Mouse (Mus musculus) lung, embryonic 15.5 days (tissue): ENCODE results near the gene Mpdu1. TPM values are rescaled to one million over a fixed set of nuclear protein-coding genes. Genes with fewer than 3 reads are reported as not detected.
A peak's percentile ranks its signal among the peaks of the same experiment; 100 is the strongest.

ENCODE experiments used
- ATAC-seq: fragments of 200-750 bp; cut with Nextera tagmentation; 2 replicates; pipeline ENCODE4 v1.8.0; 2017; ENCODE audit warnings: moderate number of reproducible peaks, borderline replicate concordance; ENCODE audit not compliant: low FRiP score, low TSS enrichment; ENCODE audit errors: extremely low read depth
- H3K27ac ChIP-seq: fragments of 300-500 bp; sonication (generic); 2 replicates; pipeline ENCODE4 v1.5.1; 2015; ENCODE audit warnings: moderate library complexity, mild to moderate bottlenecking, inconsistent platforms
- H3K27me3 ChIP-seq: fragments of 300-500 bp; sonication (generic); 2 replicates; pipeline ENCODE4 v1.6.1; 2015; ENCODE audit warnings: inconsistent platforms
- H3K36me3 ChIP-seq: fragments of 300-500 bp; sonication (generic); 2 replicates; pipeline ENCODE4 v1.6.1; 2015; ENCODE audit warnings: inconsistent platforms
- H3K4me1 ChIP-seq: fragments of 300-500 bp; sonication (generic); 2 replicates; pipeline ENCODE4 v1.6.1; 2015; ENCODE audit warnings: inconsistent platforms
- H3K4me2 ChIP-seq: fragments of 300-500 bp; sonication (generic); 2 replicates; pipeline ENCODE4 v1.6.1; 2015; ENCODE audit warnings: inconsistent platforms, mild to moderate bottlenecking, moderate library complexity
- H3K4me3 ChIP-seq: fragments of 300-500 bp; sonication (generic); 2 replicates; pipeline ENCODE4 v1.5.1; 2015; ENCODE audit warnings: mild to moderate bottlenecking, inconsistent platforms
- H3K9ac ChIP-seq: fragments of 300-500 bp; sonication (generic); 2 replicates; pipeline ENCODE4 v1.6.1; 2015; ENCODE audit warnings: inconsistent platforms
- H3K9me3 ChIP-seq: fragments of 300-500 bp; sonication (generic); 2 replicates; pipeline ENCODE4 v1.6.1; 2016; ENCODE audit warnings: inconsistent platforms
- WGBS: fragments of 180-500 bp; shearing (Covaris S2); methylation state at CpG from one replicate; pipeline ENCODE4 v1.1.7; 2015; 5-methylcytosine and 5-hydroxymethylcytosine counted together
- polyA plus RNA-seq: library from polyadenylated mRNA; unstranded; fragments of >200 nt; fragmentation: Nextera tagmentation; extraction: Ambion mirVana; gene quantifications from 2 replicates; pipeline ENCODE4 v1.2.1, GENCODE M21; 2015

Gene Mpdu1
- polyA plus RNA-seq, 1 experiment from 2014 or later = 66.2 TPM

GRCm38 (mm10) chr11:69671726-69672124, 9.3 kb upstream of the Mpdu1 start:
- Histone ChIP-seq H3K4me3 (peak overlapping the region; percentile 95), H3K9me3 (no peaks in the 10 kb centered on the region), H3K27ac (peak overlapping the region; percentile 95), H3K36me3 (peaks cover 71% of the 10 kb centered on the region), H3K9ac (peak overlapping the region; percentile 99), H3K4me2 (peak overlapping the region; percentile 85), H3K4me1 (peaks cover 28% of the 10 kb centered on the region), H3K27me3 (no peaks in the 10 kb centered on the region)
- no peak; the same call in 1 of the 2 replicates for ATAC-seq
- WGBS = under 1% methylated on average over 42 of the region's 43 CpGs

DNA sequence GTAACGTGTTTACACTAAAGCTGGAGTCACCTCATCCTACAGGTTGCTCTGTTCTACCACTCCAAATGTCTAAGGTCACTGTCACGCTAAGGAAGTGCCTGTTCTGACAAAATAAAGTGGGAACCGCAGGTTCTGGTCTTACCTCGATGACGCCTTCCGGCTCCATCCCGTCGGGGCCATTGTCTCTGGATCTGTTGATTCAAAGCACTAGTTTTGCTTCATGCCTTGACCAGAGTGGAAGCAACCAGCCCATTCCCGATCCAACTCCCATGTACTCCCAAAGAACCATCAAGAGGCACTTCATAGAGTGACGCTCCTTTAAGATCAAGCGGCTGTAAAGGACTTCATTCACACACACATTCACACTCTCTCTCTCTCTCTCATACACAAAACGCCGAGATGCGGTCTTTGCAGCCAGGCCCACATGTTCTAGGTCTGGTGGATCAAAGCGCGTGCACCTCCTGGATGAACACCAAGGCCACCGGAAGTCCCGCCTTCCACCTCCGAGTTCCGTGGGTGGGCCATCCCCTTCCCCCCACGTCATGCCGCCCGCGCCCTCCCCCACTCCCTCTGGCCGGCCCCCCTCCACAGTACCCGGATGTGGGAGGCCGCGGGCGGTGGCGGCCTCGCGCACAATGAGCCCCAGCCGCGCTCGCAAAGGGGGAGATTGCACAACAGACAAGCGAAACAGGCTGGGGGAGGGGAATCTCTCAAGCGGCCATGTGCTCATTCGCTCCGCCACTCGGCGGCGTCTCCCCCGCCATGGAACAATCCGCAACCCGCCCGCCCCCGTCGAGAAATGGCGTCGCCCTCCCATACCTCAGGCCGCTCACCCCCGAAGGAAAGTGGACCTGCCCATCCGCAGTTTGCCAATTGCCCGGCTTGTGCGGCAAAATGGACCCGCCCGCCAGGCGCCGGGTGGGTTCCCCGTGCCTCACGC, 8.6 kb upstream of the Mpdu1 start:
- Histone ChIP-seq H3K4me2 (peak overlapping the region; percentile 85), H3K27ac (peak overlapping the region; percentile 95), H3K9ac (peak overlapping the region; percentile 99), H3K4me1 (peaks cover 28% of the 10 kb centered on the region), H3K9me3 (no peaks in the 10 kb centered on the region), H3K27me3 (no peaks in the 10 kb centered on the region), H3K4me3 (peak overlapping the region; percentile 95), H3K36me3 (peaks cover 71% of the 10 kb centered on the region)
- 1% methylated on average over 59 of the region's 61 CpGs for WGBS
- peak; percentile 76 for ATAC-seq

- no peak overlapping the region for H3K4me3 ChIP-seq
- WGBS = 86% methylated on average over 3 of the region's 3 CpGs
- peaks cover 66% of the 10 kb centered on the region for H3K36me3 ChIP-seq
- H3K27me3 ChIP-seq = no peaks in the 10 kb centered on the region
- H3K4me2 ChIP-seq = no peak overlapping the region
- ATAC-seq = no peak
- no peak overlapping the region for H3K9ac ChIP-seq
- H3K9me3 ChIP-seq = no peaks in the 10 kb centered on the region
- H3K27ac ChIP-seq = 0 out of 2 replicates have a peak overlapping the region, but pooled peaks have one; percentile 10
- peaks cover 29% of the 10 kb centered on the region for H3K4me1 ChIP-seq
These were observed 4.2 kb upstream of the Mpdu1 start for GRCm38 (mm10) chr11:69666665-69667005.

GRCm38 (mm10) chr11:69665961-69666664, 3.7 kb upstream of the Mpdu1 start, which contains the start of gene Cd68:
TSS of gene Cd68 (minus strand) at chr11:69666153.
- H3K36me3 ChIP-seq = peaks cover 66% of the 10 kb centered on the region
- no peak for ATAC-seq
- H3K4me3 ChIP-seq = no peak within 1 kb of the TSS
- H3K27me3 ChIP-seq = no peaks in the 10 kb centered on the region
- H3K4me2 ChIP-seq = no peak within 1 kb of the TSS
- H3K4me1 ChIP-seq = peaks cover 34% of the 10 kb centered on the region
- WGBS = 26% methylated on average over 7 of the region's 7 CpGs
- H3K9me3 ChIP-seq = no peaks in the 10 kb centered on the region
- H3K27ac ChIP-seq = peak within 1 kb of the TSS; percentile 33; the same call in 1 of the 2 replicates
- H3K9ac ChIP-seq = no peak within 1 kb of the TSS

GRCm38 (mm10) chr11:69665457-69665960, 3.1 kb upstream of the Mpdu1 start:
- peaks cover 32% of the 10 kb centered on the region for H3K4me1 ChIP-seq
- no peak overlapping the region for H3K4me3 ChIP-seq
- no peak for ATAC-seq
- H3K36me3 ChIP-seq = peaks cover 66% of the 10 kb centered on the region
- H3K4me2 ChIP-seq = no peak overlapping the region
- H3K27me3 ChIP-seq = no peaks in the 10 kb centered on the region
- no peak overlapping the region for H3K9ac ChIP-seq
- H3K27ac ChIP-seq = peak overlapping the region; percentile 33; the same call in 1 of the 2 replicates
- no peaks in the 10 kb centered on the region for H3K9me3 ChIP-seq
- 60% methylated on average over 9 of the region's 9 CpGs for WGBS

GRCm38 (mm10) chr11:69664841-69665240, 2.4 kb upstream of the Mpdu1 start:
- H3K36me3 ChIP-seq = peaks cover 59% of the 10 kb centered on the region

GRCm38 (mm10) chr11:69663795-69664194, 1.4 kb upstream of the Mpdu1 start:
- peaks cover 56% of the 10 kb centered on the region for H3K36me3 ChIP-seq
- no peak overlapping the region for H3K4me2 ChIP-seq
- H3K9ac ChIP-seq = no peak overlapping the region
- 73% methylated on average over 6 of the region's 6 CpGs for WGBS
- peaks cover 16% of the 10 kb centered on the region for H3K4me1 ChIP-seq
- ATAC-seq = no peak
- peak overlapping the region; percentile 93; the same call in 1 of the 2 replicates for H3K27ac ChIP-seq
- no peaks in the 10 kb centered on the region for H3K9me3 ChIP-seq
- H3K27me3 ChIP-seq = no peaks in the 10 kb centered on the region
- H3K4me3 ChIP-seq = no peak overlapping the region

More at GRCm38 (mm10) chr11:69664841-69665240, 2.4 kb upstream of the Mpdu1 start:
- 87% methylated on average over 7 of the region's 7 CpGs for WGBS
- Histone ChIP-seq H3K4me2 (no peak overlapping the region), H3K27ac (0 out of 2 replicates have a peak overlapping the region, but pooled peaks have one; percentile 33), H3K4me3 (no peak overlapping the region), H3K27me3 (no peaks in the 10 kb centered on the region), H3K9me3 (no peaks in the 10 kb centered on the region), H3K9ac (no peak overlapping the region), H3K4me1 (peaks cover 27% of the 10 kb centered on the region)
- no peak for ATAC-seq

DNA sequence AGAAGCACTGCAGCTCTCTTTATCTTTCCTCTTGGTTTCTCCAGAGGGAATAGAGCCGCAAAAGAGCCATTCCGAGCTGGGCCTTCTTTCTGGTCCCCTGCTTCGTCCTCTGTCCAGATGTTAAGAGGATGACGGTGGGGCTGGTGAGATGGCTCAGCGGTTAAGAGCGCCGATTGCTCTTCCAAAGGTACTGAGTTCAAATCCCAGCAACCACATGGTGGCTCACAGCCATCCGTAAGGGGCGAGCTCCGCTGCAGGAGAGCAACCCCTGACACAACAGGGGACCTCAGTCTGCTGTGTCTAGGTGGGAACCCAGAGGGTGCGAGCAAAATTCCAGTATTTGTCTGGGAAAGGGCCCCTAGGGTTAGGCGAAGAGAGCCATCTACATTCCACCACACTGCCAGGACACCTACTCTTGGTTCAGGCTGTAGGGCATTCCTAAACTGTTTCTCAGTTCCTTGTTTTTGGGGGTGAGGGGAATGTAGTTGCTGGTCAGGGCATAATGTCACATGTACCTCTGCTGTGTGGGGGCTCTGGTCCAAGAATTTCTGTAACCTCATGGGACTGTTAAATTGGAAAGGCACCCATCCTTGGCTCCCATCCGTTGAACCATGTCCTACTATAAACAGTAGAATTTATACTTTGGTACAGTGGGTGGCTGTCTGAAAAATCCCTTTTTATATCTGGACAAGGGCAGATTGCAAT, 677 bp upstream of the Mpdu1 start:
- WGBS = 62% methylated on average over 13 of the region's 13 CpGs
- no peak for ATAC-seq
- peaks cover 56% of the 10 kb centered on the region for H3K36me3 ChIP-seq

GRCm38 (mm10) chr11:69661221-69661881, 1.1 kb downstream of the Mpdu1 start:
- H3K27me3 ChIP-seq = no peaks in the 10 kb centered on the region
- H3K36me3 ChIP-seq = peaks cover 57% of the 10 kb centered on the region
- peak overlapping the region; percentile 57 for H3K4me3 ChIP-seq
- H3K4me2 ChIP-seq = peak overlapping the region; percentile 50
- no peak for ATAC-seq
- WGBS = 64% methylated on average over 3 of the region's 3 CpGs
- no peaks in the 10 kb centered on the region for H3K9me3 ChIP-seq
- peak overlapping the region; percentile 68 for H3K9ac ChIP-seq
- H3K27ac ChIP-seq = peak overlapping the region; percentile 93
- peaks cover 18% of the 10 kb centered on the region for H3K4me1 ChIP-seq

More for the DNA sequence above, 677 bp upstream of the Mpdu1 start:
- Histone ChIP-seq H3K4me3 (peak overlapping the region; percentile 57), H3K4me2 (peak overlapping the region; percentile 50), H3K4me1 (peaks cover 14% of the 10 kb centered on the region), H3K27ac (peak overlapping the region; percentile 93), H3K27me3 (no peaks in the 10 kb centered on the region), H3K9me3 (no peaks in the 10 kb centered on the region), H3K9ac (peak overlapping the region; percentile 14)

DNA sequence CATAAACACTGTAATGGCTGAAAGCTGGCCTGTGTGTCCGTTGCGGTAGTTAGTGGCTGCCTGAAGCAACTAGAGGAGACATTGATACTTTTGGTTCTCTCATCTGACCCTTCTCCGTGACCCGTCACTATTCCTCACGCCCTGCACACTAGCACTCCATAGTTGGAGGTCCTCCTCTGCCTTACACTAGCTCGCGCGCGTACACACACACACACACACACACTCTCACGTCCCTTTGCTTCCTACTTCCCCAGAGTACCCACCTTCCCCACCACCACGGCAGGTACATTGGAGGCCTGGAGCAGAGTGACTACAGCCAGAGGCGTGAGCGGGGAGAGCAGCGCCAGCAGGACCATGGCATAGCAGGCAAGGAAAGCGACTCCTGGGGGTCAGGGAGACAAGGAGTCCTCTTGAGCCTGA, 5.0 kb downstream of the Mpdu1 start:
- H3K4me3 ChIP-seq = no peak overlapping the region
- ATAC-seq = no peak
- H3K27ac ChIP-seq = no peak overlapping the region
- no peaks in the 10 kb centered on the region for H3K27me3 ChIP-seq
- H3K4me1 ChIP-seq = peaks cover 28% of the 10 kb centered on the region
- WGBS = 77% methylated on average over 15 of the region's 15 CpGs
- H3K9me3 ChIP-seq = no peaks in the 10 kb centered on the region
- peaks cover 49% of the 10 kb centered on the region for H3K36me3 ChIP-seq
- no peak overlapping the region for H3K4me2 ChIP-seq
- no peak overlapping the region for H3K9ac ChIP-seq
